Mouse (Mus musculus): Measurements from ENCODE around the gene Gpr34. TPM values are rescaled to one million over a fixed set of nuclear protein-coding genes. Genes with fewer than 3 reads are reported as not detected.

Gene Gpr34
- 2.4 and 3.3 TPM in 2 replicates for polyA plus RNA-seq (2016; fragmentation: Nextera tagmentation; extraction: Ambion mirVana)

- H3K9me3 ChIP-seq (replicated peaks), result no peaks in the 10 kb centered on the region
- H3K4me2 ChIP-seq (replicated peaks), result no peak within 1 kb of the TSS
- H3K27ac ChIP-seq, result no peak within 1 kb of the TSS
- no peaks in the 10 kb centered on the region for H3K4me1 ChIP-seq
- no peak for ATAC-seq (ENCODE audit: low FRiP score)
- H3K4me3 ChIP-seq, result no peak within 1 kb of the TSS
- H3K27me3 ChIP-seq, result no peaks in the 10 kb centered on the region; the same call in 1 of the 2 replicates
- H3K9ac ChIP-seq, result no peak within 1 kb of the TSS
- WGBS, result 80% methylated on average over 5 of the region's 5 CpGs
- no peaks in the 10 kb centered on the region for H3K36me3 ChIP-seq
Measured at GRCm38 (mm10) chrX:13631599-13632283, at the start of gene Gpr34. TSS of gene Gpr34 (plus strand) at chrX:13632089.

GRCm38 (mm10) chrX:13599373-13599772, 32.5 kb upstream of the Gpr34 start:
- no peaks in the 10 kb centered on the region for H3K4me1 ChIP-seq
- ATAC-seq (ENCODE audit: low FRiP score), result no peak
- 81% methylated on average over 2 of the region's 2 CpGs for WGBS

GRCm38 (mm10) chrX:13599966-13600365, 31.9 kb upstream of the Gpr34 start:
- H3K4me3 ChIP-seq, result no peak overlapping the region
- ATAC-seq (ENCODE audit: low FRiP score), result no peak

More at GRCm38 (mm10) chrX:13599373-13599772, 32.5 kb upstream of the Gpr34 start:
- no peaks in the 10 kb centered on the region for H3K36me3 ChIP-seq
- H3K4me3 ChIP-seq, result no peak overlapping the region
- no peak overlapping the region for H3K27ac ChIP-seq
- H3K27me3 ChIP-seq, result no peaks in the 10 kb centered on the region
- no peak overlapping the region for H3K4me2 ChIP-seq (replicated peaks)
- no peaks in the 10 kb centered on the region for H3K9me3 ChIP-seq (replicated peaks)
- H3K9ac ChIP-seq, result no peak overlapping the region

GRCm38 (mm10) chrX:13606741-13607140, 25.1 kb upstream of the Gpr34 start:
- Histone ChIP-seq H3K9me3 (replicated peaks) (no peaks in the 10 kb centered on the region), H3K4me3 (no peak overlapping the region), H3K27me3 (no peaks in the 10 kb centered on the region), H3K9ac (no peak overlapping the region), H3K36me3 (no peaks in the 10 kb centered on the region), H3K4me1 (no peaks in the 10 kb centered on the region), H3K4me2 (replicated peaks) (no peak overlapping the region), H3K27ac (no peak overlapping the region)
- 71% methylated on average over 3 of the region's 3 CpGs for WGBS
- ATAC-seq (ENCODE audit: low FRiP score), result no peak

More at GRCm38 (mm10) chrX:13599966-13600365, 31.9 kb upstream of the Gpr34 start:
- H3K9me3 ChIP-seq (replicated peaks), result no peaks in the 10 kb centered on the region
- H3K36me3 ChIP-seq, result no peaks in the 10 kb centered on the region
- no peak overlapping the region for H3K27ac ChIP-seq
- 81% methylated on average over 1 of the region's 1 CpGs for WGBS
- no peak overlapping the region for H3K9ac ChIP-seq
- H3K4me1 ChIP-seq, result no peaks in the 10 kb centered on the region
- H3K27me3 ChIP-seq, result no peaks in the 10 kb centered on the region
- H3K4me2 ChIP-seq (replicated peaks), result no peak overlapping the region

- no peaks in the 10 kb centered on the region for H3K9me3 ChIP-seq (replicated peaks)
- 57% methylated on average over 3 of the region's 3 CpGs for WGBS
- ATAC-seq (ENCODE audit: low FRiP score), result no peak
Measured at GRCm38 (mm10) chrX:13607752-13608151, 24.1 kb upstream of the Gpr34 start.

GRCm38 (mm10) chrX:13611114-13611513, 20.8 kb upstream of the Gpr34 start:
- no peak for ATAC-seq (ENCODE audit: low FRiP score)
- no peak overlapping the region for H3K9ac ChIP-seq
- no peaks in the 10 kb centered on the region for H3K36me3 ChIP-seq
- no peak overlapping the region for H3K27ac ChIP-seq
- H3K4me1 ChIP-seq, result no peaks in the 10 kb centered on the region
- no peaks in the 10 kb centered on the region for H3K27me3 ChIP-seq
- no peaks in the 10 kb centered on the region for H3K9me3 ChIP-seq (replicated peaks)
- H3K4me2 ChIP-seq (replicated peaks), result no peak overlapping the region
- WGBS, result 89% methylated on average over 5 of the region's 5 CpGs
- no peak overlapping the region for H3K4me3 ChIP-seq

More at GRCm38 (mm10) chrX:13607752-13608151, 24.1 kb upstream of the Gpr34 start:
- Histone ChIP-seq H3K27me3 (no peaks in the 10 kb centered on the region), H3K4me2 (replicated peaks) (no peak overlapping the region), H3K36me3 (no peaks in the 10 kb centered on the region), H3K27ac (no peak overlapping the region), H3K4me3 (no peak overlapping the region), H3K4me1 (no peaks in the 10 kb centered on the region), H3K9ac (no peak overlapping the region)

GRCm38 (mm10) chrX:13612115-13612514, 19.8 kb upstream of the Gpr34 start:
- Histone ChIP-seq H3K27ac (no peak overlapping the region), H3K36me3 (no peaks in the 10 kb centered on the region), H3K27me3 (no peaks in the 10 kb centered on the region), H3K4me2 (replicated peaks) (no peak overlapping the region), H3K4me3 (no peak overlapping the region), H3K4me1 (no peaks in the 10 kb centered on the region), H3K9ac (no peak overlapping the region), H3K9me3 (replicated peaks) (no peaks in the 10 kb centered on the region)
- WGBS, result 81% methylated on average over 2 of the region's 2 CpGs
- no peak for ATAC-seq (ENCODE audit: low FRiP score)

- H3K4me2 ChIP-seq (replicated peaks), result no peak overlapping the region
- H3K27me3 ChIP-seq, result peaks cover 3% of the 10 kb centered on the region; the same call in 1 of the 2 replicates
- no peaks in the 10 kb centered on the region for H3K36me3 ChIP-seq
- no peak overlapping the region for H3K27ac ChIP-seq
- 76% methylated on average over 1 of the region's 1 CpGs for WGBS
- H3K4me3 ChIP-seq, result no peak overlapping the region
- H3K4me1 ChIP-seq, result no peaks in the 10 kb centered on the region
- no peak for ATAC-seq (ENCODE audit: low FRiP score)
- no peaks in the 10 kb centered on the region for H3K9me3 ChIP-seq (replicated peaks)
- H3K9ac ChIP-seq, result no peak overlapping the region
Measured at GRCm38 (mm10) chrX:13616726-13617125, 15.2 kb upstream of the Gpr34 start.

GRCm38 (mm10) chrX:13617294-13617693, 14.6 kb upstream of the Gpr34 start:
- Histone ChIP-seq H3K27ac (no peak overlapping the region), H3K4me3 (no peak overlapping the region), H3K36me3 (no peaks in the 10 kb centered on the region), H3K4me1 (no peaks in the 10 kb centered on the region), H3K4me2 (replicated peaks) (no peak overlapping the region), H3K9ac (no peak overlapping the region), H3K9me3 (replicated peaks) (no peaks in the 10 kb centered on the region), H3K27me3 (peaks cover 3% of the 10 kb centered on the region; the same call in 1 of the 2 replicates)
- 100% methylated on average over 1 of the region's 1 CpGs for WGBS
- no peak for ATAC-seq (ENCODE audit: low FRiP score)

GRCm38 (mm10) chrX:13618476-13618875, 13.4 kb upstream of the Gpr34 start:
- Histone ChIP-seq H3K27me3 (peaks cover 3% of the 10 kb centered on the region; the same call in 1 of the 2 replicates), H3K9ac (no peak overlapping the region), H3K27ac (no peak overlapping the region), H3K36me3 (no peaks in the 10 kb centered on the region), H3K4me1 (no peaks in the 10 kb centered on the region), H3K4me3 (no peak overlapping the region), H3K4me2 (replicated peaks) (no peak overlapping the region), H3K9me3 (replicated peaks) (no peaks in the 10 kb centered on the region)
- no peak for ATAC-seq (ENCODE audit: low FRiP score)
- WGBS, result 79% methylated on average over 4 of the region's 4 CpGs

GRCm38 (mm10) chrX:13621473-13621872, 10.4 kb upstream of the Gpr34 start:
- Histone ChIP-seq H3K4me2 (replicated peaks) (no peak overlapping the region), H3K9me3 (replicated peaks) (no peaks in the 10 kb centered on the region), H3K27ac (no peak overlapping the region), H3K4me1 (no peaks in the 10 kb centered on the region), H3K4me3 (no peak overlapping the region), H3K27me3 (peaks cover 3% of the 10 kb centered on the region; the same call in 1 of the 2 replicates), H3K36me3 (no peaks in the 10 kb centered on the region), H3K9ac (no peak overlapping the region)
- WGBS, result 91% methylated on average over 4 of the region's 4 CpGs
- ATAC-seq (ENCODE audit: low FRiP score), result no peak

GRCm38 (mm10) chrX:13622654-13623053, 9.2 kb upstream of the Gpr34 start:
- ATAC-seq (ENCODE audit: low FRiP score), result no peak
- no peak overlapping the region for H3K27ac ChIP-seq
- H3K9ac ChIP-seq, result no peak overlapping the region
- no peak overlapping the region for H3K4me3 ChIP-seq
- H3K9me3 ChIP-seq (replicated peaks), result no peaks in the 10 kb centered on the region
- H3K27me3 ChIP-seq, result peaks cover 3% of the 10 kb centered on the region; the same call in 1 of the 2 replicates
- H3K4me1 ChIP-seq, result no peaks in the 10 kb centered on the region
- no peaks in the 10 kb centered on the region for H3K36me3 ChIP-seq
- H3K4me2 ChIP-seq (replicated peaks), result no peak overlapping the region
- 78% methylated on average over 5 of the region's 5 CpGs for WGBS

- H3K27ac ChIP-seq, result no peak overlapping the region
- no peak for ATAC-seq (ENCODE audit: low FRiP score)
- WGBS, result 97% methylated on average over 1 of the region's 1 CpGs
- no peaks in the 10 kb centered on the region for H3K9me3 ChIP-seq (replicated peaks)
- no peaks in the 10 kb centered on the region for H3K4me1 ChIP-seq
- H3K36me3 ChIP-seq, result no peaks in the 10 kb centered on the region
- no peak overlapping the region for H3K4me2 ChIP-seq (replicated peaks)
- H3K9ac ChIP-seq, result no peak overlapping the region
- H3K27me3 ChIP-seq, result no peaks in the 10 kb centered on the region
- no peak overlapping the region for H3K4me3 ChIP-seq
Measured at GRCm38 (mm10) chrX:13636398-13636797, 4.5 kb downstream of the Gpr34 start.

All from hindbrain, embryonic 12.5 days (tissue).